Mouse (Mus musculus): ENCODE measurements around the gene Csf3r. TPM values are rescaled to one million over a fixed set of nuclear protein-coding genes. Genes with fewer than 3 reads are reported as not detected.

The Csf3r gene
- polyA plus RNA-seq, 1 experiment from 2014 or later: 0.42 TPM

- Histone ChIP-seq H3K4me1 (ENCODE audit: control insufficient read depth, insufficient read depth, low read length) (no peaks in the 10 kb centered on the region), H3K27ac (replicated peaks; ENCODE audit: low read depth, low read length) (no peak overlapping the region), H3K36me3 (replicated peaks; ENCODE audit: control insufficient read depth, insufficient read depth, low read depth, low read length) (no peaks in the 10 kb centered on the region), H3K9me3 (replicated peaks; ENCODE audit: control insufficient read depth, low read length) (no peaks in the 10 kb centered on the region), H3K9ac (replicated peaks; ENCODE audit: low read length) (no peak overlapping the region), H3K4me2 (ENCODE audit: low read depth, low read length) (no peak overlapping the region), H3K4me3 (ENCODE audit: low read depth, low read length) (no peak overlapping the region), H3K27me3 (ENCODE audit: control insufficient read depth, insufficient read depth, low read length) (no peaks in the 10 kb centered on the region)
- DNase-seq (ENCODE audit: low spot score) (no peak), ATAC-seq (replicated peaks; ENCODE audit: insufficient number of reproducible peaks, low FRiP score, low TSS enrichment, low read depth) (no peak)
- WGBS: 45% methylated on average over 2 of the region's 2 CpGs
Observed at GRCm38 (mm10) chr4:125992906-125993305, 31.4 kb upstream of the Csf3r start.

- Histone ChIP-seq H3K4me2 (ENCODE audit: low read depth, low read length) (no peak overlapping the region), H3K27ac (replicated peaks; ENCODE audit: low read depth, low read length) (no peak overlapping the region), H3K9me3 (replicated peaks; ENCODE audit: control insufficient read depth, low read length) (no peaks in the 10 kb centered on the region), H3K9ac (replicated peaks; ENCODE audit: low read length) (no peak overlapping the region), H3K27me3 (ENCODE audit: control insufficient read depth, insufficient read depth, low read length) (no peaks in the 10 kb centered on the region), H3K36me3 (replicated peaks; ENCODE audit: control insufficient read depth, insufficient read depth, low read depth, low read length) (no peaks in the 10 kb centered on the region), H3K4me1 (ENCODE audit: control insufficient read depth, insufficient read depth, low read length) (no peaks in the 10 kb centered on the region), H3K4me3 (ENCODE audit: low read depth, low read length) (no peak overlapping the region)
- WGBS: 15% methylated on average over 4 of the region's 4 CpGs
- DNase-seq (ENCODE audit: low spot score): peak; percentile 72
- no peak for ATAC-seq (replicated peaks; ENCODE audit: insufficient number of reproducible peaks, low FRiP score, low TSS enrichment, low read depth)
Observed at GRCm38 (mm10) chr4:125996576-125996975, 27.8 kb upstream of the Csf3r start.

- Histone ChIP-seq H3K4me1 (ENCODE audit: control insufficient read depth, insufficient read depth, low read length) (no peaks in the 10 kb centered on the region), H3K9me3 (replicated peaks; ENCODE audit: control insufficient read depth, low read length) (no peaks in the 10 kb centered on the region), H3K4me2 (ENCODE audit: low read depth, low read length) (no peak overlapping the region), H3K4me3 (ENCODE audit: low read depth, low read length) (no peak overlapping the region), H3K9ac (replicated peaks; ENCODE audit: low read length) (no peak overlapping the region), H3K36me3 (replicated peaks; ENCODE audit: control insufficient read depth, insufficient read depth, low read depth, low read length) (no peaks in the 10 kb centered on the region), H3K27me3 (ENCODE audit: control insufficient read depth, insufficient read depth, low read length) (no peaks in the 10 kb centered on the region), H3K27ac (replicated peaks; ENCODE audit: low read depth, low read length) (no peak overlapping the region)
- no peak for DNase-seq (ENCODE audit: low spot score)
- 91% methylated on average over 2 of the region's 2 CpGs for WGBS
- ATAC-seq (replicated peaks; ENCODE audit: insufficient number of reproducible peaks, low FRiP score, low TSS enrichment, low read depth): no peak
Observed at GRCm38 (mm10) chr4:125997826-125998225, 26.5 kb upstream of the Csf3r start.

- no peak overlapping the region for H3K9ac ChIP-seq (replicated peaks; ENCODE audit: low read length)
- 83% methylated on average over 12 of the region's 12 CpGs for WGBS
- no peak overlapping the region for H3K27ac ChIP-seq (replicated peaks; ENCODE audit: low read depth, low read length)
- no peaks in the 10 kb centered on the region for H3K4me1 ChIP-seq (ENCODE audit: control insufficient read depth, insufficient read depth, low read length)
- no peaks in the 10 kb centered on the region for H3K36me3 ChIP-seq (replicated peaks; ENCODE audit: control insufficient read depth, insufficient read depth, low read depth, low read length)
- no peak for ATAC-seq (replicated peaks; ENCODE audit: insufficient number of reproducible peaks, low FRiP score, low TSS enrichment, low read depth)
- H3K4me3 ChIP-seq (ENCODE audit: low read depth, low read length): no peak overlapping the region
- no peak overlapping the region for H3K4me2 ChIP-seq (ENCODE audit: low read depth, low read length)
- DNase-seq (ENCODE audit: low spot score): no peak
- no peaks in the 10 kb centered on the region for H3K27me3 ChIP-seq (ENCODE audit: control insufficient read depth, insufficient read depth, low read length)
- H3K9me3 ChIP-seq (replicated peaks; ENCODE audit: control insufficient read depth, low read length): no peaks in the 10 kb centered on the region
Observed at GRCm38 (mm10) chr4:126001311-126002199, 22.8 kb upstream of the Csf3r start.

- DNase-seq (ENCODE audit: low spot score) (no peak), ATAC-seq (replicated peaks; ENCODE audit: insufficient number of reproducible peaks, low FRiP score, low TSS enrichment, low read depth) (no peak)
- Histone ChIP-seq H3K9me3 (replicated peaks; ENCODE audit: control insufficient read depth, low read length) (no peaks in the 10 kb centered on the region), H3K4me2 (ENCODE audit: low read depth, low read length) (no peak overlapping the region), H3K27me3 (ENCODE audit: control insufficient read depth, insufficient read depth, low read length) (no peaks in the 10 kb centered on the region), H3K9ac (replicated peaks; ENCODE audit: low read length) (no peak overlapping the region), H3K4me1 (ENCODE audit: control insufficient read depth, insufficient read depth, low read length) (no peaks in the 10 kb centered on the region), H3K36me3 (replicated peaks; ENCODE audit: control insufficient read depth, insufficient read depth, low read depth, low read length) (no peaks in the 10 kb centered on the region), H3K4me3 (ENCODE audit: low read depth, low read length) (no peak overlapping the region), H3K27ac (replicated peaks; ENCODE audit: low read depth, low read length) (no peak overlapping the region)
- 79% methylated on average over 7 of the region's 7 CpGs for WGBS
Observed at GRCm38 (mm10) chr4:126017676-126018332, 6.5 kb upstream of the Csf3r start.

- Histone ChIP-seq H3K36me3 (replicated peaks; ENCODE audit: control insufficient read depth, insufficient read depth, low read depth, low read length) (no peaks in the 10 kb centered on the region), H3K27me3 (ENCODE audit: control insufficient read depth, insufficient read depth, low read length) (no peaks in the 10 kb centered on the region), H3K4me2 (ENCODE audit: low read depth, low read length) (no peak overlapping the region), H3K4me1 (ENCODE audit: control insufficient read depth, insufficient read depth, low read length) (no peaks in the 10 kb centered on the region), H3K9me3 (replicated peaks; ENCODE audit: control insufficient read depth, low read length) (no peaks in the 10 kb centered on the region), H3K4me3 (ENCODE audit: low read depth, low read length) (no peak overlapping the region), H3K27ac (replicated peaks; ENCODE audit: low read depth, low read length) (no peak overlapping the region), H3K9ac (replicated peaks; ENCODE audit: low read length) (no peak overlapping the region)
- ATAC-seq (replicated peaks; ENCODE audit: insufficient number of reproducible peaks, low FRiP score, low TSS enrichment, low read depth) (no peak), DNase-seq (ENCODE audit: low spot score) (no peak)
- 81% methylated on average over 11 of the region's 11 CpGs for WGBS
Observed at GRCm38 (mm10) chr4:126018966-126019538, 5.3 kb upstream of the Csf3r start.

GRCm38 (mm10) chr4:126025801-126026200 lies 1.5 kb downstream of the Csf3r start:
- WGBS: 91% methylated on average over 5 of the region's 5 CpGs
- DNase-seq (ENCODE audit: low spot score): no peak
- ATAC-seq (replicated peaks; ENCODE audit: insufficient number of reproducible peaks, low FRiP score, low TSS enrichment, low read depth): no peak
- H3K27me3 ChIP-seq (ENCODE audit: control insufficient read depth, insufficient read depth, low read length): no peaks in the 10 kb centered on the region
- H3K4me2 ChIP-seq (ENCODE audit: low read depth, low read length): no peak overlapping the region
- H3K4me1 ChIP-seq (ENCODE audit: control insufficient read depth, insufficient read depth, low read length): no peaks in the 10 kb centered on the region
- no peak overlapping the region for H3K4me3 ChIP-seq (ENCODE audit: low read depth, low read length)
- H3K27ac ChIP-seq (replicated peaks; ENCODE audit: low read depth, low read length): no peak overlapping the region
- H3K9me3 ChIP-seq (replicated peaks; ENCODE audit: control insufficient read depth, low read length): no peaks in the 10 kb centered on the region
- no peaks in the 10 kb centered on the region for H3K36me3 ChIP-seq (replicated peaks; ENCODE audit: control insufficient read depth, insufficient read depth, low read depth, low read length)
- H3K9ac ChIP-seq (replicated peaks; ENCODE audit: low read length): no peak overlapping the region

- Histone ChIP-seq H3K27ac (replicated peaks; ENCODE audit: low read depth, low read length) (no peak overlapping the region), H3K36me3 (replicated peaks; ENCODE audit: control insufficient read depth, insufficient read depth, low read depth, low read length) (no peaks in the 10 kb centered on the region), H3K9ac (replicated peaks; ENCODE audit: low read length) (no peak overlapping the region), H3K4me3 (ENCODE audit: low read depth, low read length) (no peak overlapping the region), H3K4me2 (ENCODE audit: low read depth, low read length) (no peak overlapping the region), H3K9me3 (replicated peaks; ENCODE audit: control insufficient read depth, low read length) (no peaks in the 10 kb centered on the region), H3K4me1 (ENCODE audit: control insufficient read depth, insufficient read depth, low read length) (no peaks in the 10 kb centered on the region), H3K27me3 (ENCODE audit: control insufficient read depth, insufficient read depth, low read length) (no peaks in the 10 kb centered on the region)
- no peak for ATAC-seq (replicated peaks; ENCODE audit: insufficient number of reproducible peaks, low FRiP score, low TSS enrichment, low read depth)
- no peak for DNase-seq (ENCODE audit: low spot score)
- 86% methylated on average over 3 of the region's 3 CpGs for WGBS
Observed at GRCm38 (mm10) chr4:126027980-126028379, 3.6 kb downstream of the Csf3r start.
